Mouse (Mus musculus): ENCODE measurements around the gene Arl15.
"Not testable (repeated sequence)": the region's sequence is repeated elsewhere in the genome, so short reads cannot be mapped to it uniquely, and the experiment has no call there.

The Arl15 gene

DNA sequence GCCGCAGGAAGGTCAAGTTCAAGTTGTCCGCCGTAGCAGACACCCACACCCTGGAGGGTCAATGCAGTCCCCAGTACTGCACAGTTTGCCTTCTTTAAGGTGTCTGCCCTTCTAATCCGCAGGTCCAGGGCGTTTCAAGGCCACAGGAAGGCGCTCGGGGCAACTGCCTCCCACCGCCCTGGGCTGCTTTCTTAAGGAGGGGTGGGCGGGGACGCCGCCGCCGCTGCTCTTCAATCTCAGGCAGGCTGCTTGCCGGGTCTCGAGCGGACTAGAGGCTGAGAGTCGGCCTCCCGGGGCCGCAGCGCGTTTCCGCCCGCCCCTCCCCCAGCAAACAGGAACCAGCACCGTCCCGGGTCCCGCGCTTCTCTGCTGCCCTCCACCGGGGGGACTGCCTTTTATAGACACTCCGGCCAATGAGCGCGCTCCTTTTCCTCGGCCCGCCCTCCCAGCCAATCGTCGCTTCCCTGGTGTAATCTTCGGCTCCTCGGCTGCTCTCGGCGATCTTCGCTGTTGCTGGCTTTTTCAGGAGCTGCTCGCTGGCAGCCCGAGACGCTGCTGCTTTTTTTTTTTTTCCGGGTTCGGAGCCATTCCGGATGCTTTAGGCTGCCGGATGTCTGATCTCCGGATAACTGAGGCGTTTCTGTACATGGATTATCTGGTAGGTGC is at the start of gene Arl15:
TSS of gene Arl15 (plus strand) at position 467 of the 666 bp plus-strand sequence.
- peak; percentile 97 for ATAC-seq (ENCODE audit: low TSS enrichment)

DNA sequence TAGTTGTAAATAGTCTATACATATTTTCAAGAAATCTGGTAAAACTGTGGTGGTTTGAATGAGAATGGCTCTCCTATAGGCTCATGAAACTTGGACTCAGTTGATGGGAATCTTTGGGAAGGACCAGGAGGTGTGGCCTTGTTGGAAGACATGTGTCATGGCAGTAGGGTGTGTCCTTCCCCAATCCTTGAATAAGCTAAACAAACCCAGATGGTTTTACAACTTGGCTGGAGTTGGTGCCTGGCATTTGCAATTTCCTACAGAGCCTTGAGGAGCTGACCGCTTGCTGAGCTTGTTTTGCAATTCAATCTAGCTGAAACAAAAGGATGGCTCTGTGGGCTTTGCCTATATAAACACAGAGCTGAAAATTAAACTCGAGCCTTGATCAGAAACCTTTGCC is 49.0 kb upstream of the Arl15 start:
- no peak for ATAC-seq (ENCODE audit: low TSS enrichment)

DNA sequence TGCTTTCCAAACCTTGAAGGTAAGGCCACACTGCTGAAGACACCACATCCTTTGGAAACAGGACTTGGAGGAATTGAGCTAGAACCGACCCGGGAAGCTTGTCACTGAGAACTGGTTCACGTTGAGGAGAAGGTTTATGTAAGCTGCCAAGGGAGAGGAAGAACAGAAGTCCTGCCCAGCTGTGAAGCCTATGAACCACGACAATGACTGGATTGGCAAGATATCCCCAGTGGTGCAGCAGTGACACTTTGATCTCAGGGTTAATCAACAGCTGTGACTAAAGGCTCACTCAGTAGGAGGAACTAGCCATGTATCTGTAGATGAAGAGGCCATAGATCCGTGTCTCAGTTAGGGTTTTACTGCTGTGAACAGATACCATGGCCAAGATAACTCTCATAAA is 43.5 kb upstream of the Arl15 start:
- no peak for ATAC-seq (ENCODE audit: low TSS enrichment)

DNA sequence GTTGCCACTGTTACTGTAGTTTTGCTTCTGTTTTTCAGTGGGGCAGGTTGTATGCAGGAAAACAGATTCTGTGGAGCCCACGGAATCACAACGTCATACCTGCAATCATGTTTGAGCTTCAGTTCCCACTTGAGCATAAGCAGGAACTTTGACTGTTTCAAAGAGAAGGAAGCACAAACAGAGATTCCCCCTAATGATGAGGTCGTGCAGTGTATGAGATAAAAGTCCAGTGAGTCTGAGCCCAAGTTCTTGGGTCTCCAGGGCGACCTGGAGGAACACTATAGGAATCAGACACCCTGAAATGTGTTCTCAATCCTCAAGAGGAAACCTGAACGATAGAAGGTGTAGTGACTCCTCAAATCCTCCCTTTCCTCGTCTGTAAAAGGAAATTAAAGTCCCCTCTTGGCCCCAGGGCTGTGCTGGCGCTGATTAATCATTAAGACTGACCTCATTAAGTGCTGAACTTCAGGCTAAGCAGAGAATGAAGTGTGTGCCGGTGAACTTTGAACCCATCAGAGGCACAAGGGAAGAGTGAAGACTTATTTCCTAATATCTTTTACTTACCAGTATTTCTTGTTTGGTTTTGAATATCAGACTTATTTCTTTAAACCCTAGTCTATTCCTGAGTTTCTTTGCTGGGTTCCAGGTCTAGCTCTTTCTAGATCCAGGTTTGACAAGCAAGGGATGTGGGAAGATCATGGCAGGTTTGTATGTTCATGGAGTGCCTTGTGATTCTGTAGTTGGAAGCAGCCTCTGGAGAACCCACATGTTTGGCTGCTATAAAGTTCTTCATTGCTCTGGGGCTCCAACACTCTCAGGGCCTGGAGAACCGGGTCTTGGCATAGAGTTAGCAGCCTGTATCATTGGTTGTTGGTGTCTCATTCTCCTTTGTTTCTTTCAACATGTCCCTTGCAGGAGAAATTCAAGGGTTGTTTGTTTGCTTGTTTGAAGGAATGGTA is 39.3 kb upstream of the Arl15 start:
- ATAC-seq (ENCODE audit: low TSS enrichment), result no peak

DNA sequence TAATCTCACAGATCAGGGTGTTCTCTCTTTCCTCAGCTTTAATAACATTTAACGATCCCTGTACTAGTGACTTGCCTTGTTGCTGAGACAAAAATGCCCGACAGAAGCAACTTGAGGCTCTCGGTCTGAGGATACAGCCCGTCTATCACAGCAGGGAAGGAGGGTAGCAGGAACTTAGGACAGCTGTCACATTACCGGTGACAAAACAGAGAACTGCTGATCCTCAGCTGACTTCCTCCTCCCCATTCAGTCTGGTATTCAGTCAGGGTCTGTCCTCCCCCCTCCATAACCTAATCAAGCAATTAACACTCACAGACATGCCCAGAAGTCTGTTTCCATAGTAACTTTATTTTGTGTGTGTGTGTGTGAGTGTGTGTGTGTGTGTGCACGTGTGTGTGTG is 38.5 kb upstream of the Arl15 start:
- no peak for ATAC-seq (ENCODE audit: low TSS enrichment)

DNA sequence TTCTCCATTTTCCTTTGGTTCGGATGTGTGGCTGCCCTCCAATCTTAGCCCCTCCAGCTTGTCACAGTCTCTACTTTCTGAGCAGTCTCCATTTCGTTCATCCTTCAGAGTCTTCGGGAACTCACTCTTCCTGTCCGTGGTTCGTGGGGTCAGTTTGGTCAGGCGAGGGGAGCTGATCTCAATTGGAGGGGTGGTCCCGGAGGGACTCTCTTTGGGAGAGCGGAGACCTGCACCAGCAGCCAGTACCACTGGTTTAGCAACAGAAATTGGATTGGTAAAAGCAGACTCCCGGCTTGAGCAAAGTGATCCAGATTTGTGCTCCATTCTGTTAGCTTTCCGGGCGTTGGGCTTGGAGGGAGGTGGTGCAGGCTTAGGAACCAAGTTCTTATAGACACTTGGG is 32.6 kb upstream of the Arl15 start:
- no peak for ATAC-seq (ENCODE audit: low TSS enrichment)

DNA sequence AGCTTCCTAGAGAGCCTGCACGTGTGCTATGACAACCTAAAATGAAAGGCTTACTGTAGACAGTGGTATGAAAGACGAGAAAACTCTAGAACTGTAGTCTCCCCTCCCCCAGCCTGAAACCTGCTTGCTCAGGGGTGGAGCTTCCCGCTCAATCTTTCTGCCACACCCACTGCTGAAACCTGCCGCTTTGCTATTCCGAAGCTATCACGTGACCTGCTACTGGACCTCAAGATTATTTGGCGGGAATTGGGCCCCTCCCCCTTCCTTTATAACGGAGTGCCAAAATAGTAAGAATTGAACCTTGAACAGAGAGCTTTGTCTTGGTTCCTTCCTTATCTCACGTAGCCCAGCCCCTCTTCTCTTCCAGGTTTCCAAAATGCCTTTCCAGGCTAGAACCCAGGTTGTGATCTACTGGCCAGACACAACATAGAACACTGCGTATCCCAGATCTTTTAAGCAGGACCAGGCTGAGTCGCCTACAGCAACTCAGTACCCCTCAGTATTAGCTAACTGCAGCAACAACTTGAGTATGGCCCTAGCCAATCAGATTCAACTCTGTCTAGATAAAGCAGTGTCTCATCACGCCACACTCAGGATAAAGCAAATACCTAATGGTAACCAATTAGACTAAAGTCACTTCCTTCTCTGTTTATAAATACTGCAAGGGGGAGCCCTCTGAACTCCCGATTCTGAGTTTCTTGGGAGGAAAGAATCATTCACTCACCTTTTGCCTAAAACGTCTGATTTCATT is 31.4 kb upstream of the Arl15 start:
- no peak for ATAC-seq (ENCODE audit: low TSS enrichment)

DNA sequence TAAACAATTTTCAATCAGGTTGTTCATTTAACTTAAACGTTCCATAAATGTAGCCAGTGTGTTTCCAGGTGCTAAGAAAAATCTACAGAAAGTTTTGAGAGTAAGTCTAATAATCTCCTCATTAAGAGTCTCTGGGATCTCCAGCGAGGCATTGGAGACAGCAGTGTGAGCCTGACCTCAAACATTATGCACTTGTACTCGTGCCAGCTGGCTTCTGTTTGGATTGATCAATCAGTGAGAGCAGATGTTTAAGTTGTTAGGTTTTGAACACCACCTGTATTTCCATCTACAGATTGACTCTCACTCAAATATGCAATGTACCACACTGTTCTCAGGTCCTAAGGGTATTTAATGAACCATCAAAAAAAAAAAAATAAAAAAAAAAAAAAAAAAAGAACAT is 28.9 kb upstream of the Arl15 start:
- no peak for ATAC-seq (ENCODE audit: low TSS enrichment)

DNA sequence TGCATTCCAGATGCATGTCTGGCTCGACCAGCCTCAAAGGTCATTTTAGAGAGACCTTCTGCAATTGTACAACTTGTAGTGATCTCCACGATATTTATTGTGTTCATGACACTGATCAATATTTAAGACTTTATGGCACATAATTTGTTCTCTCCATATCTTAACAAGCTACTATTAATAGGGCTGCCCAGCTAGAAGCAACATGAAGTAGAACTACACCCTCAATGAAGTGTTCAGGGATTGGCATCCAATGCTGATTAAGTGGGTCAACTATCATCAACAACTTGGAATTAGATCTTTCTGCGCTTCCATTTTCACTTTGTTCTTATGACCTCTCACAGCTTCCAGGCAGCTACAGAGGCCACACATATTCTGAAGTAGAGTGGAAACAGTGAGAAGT is 24.5 kb upstream of the Arl15 start:
- no peak for ATAC-seq (ENCODE audit: low TSS enrichment)

DNA sequence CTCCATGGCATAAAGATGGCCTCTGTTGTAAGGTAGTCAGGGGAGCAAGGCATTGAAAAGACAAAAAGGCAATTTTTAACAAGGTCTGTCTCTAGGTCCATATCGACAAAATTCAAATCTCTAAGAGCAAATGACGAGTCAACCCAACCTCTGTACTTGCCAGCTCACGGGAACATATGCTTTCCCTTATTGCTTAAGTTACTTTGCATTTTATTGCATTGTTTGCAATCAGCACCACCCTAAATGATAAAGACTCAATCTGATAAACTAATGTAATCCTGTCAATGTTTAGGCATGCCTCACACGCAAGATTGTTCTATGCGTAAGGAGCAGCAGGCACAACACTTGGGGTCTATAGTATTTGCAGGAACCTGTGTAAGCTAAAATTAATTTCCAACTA is 24.0 kb upstream of the Arl15 start:
- ATAC-seq (ENCODE audit: low TSS enrichment), result no peak

DNA sequence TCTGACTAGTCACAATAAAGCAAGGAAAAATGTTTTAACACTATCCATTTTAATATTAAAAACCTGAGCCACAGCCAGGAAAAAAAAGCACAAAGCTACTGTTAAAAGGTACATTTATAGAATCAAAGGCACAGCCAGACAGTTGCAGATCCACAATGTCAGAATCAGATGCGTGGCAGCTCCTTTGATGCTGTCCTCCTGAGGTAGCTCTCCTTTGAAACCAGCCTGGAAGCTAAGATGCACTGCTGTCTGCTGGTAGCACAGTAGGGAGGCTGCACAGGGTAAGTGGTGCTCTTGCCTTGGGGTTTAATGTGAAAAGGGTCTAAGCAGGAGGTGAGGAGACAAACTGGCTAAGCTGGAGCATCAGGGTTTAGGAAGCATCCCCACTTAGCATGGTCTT is 23.0 kb upstream of the Arl15 start:
- no peak for ATAC-seq (ENCODE audit: low TSS enrichment)

DNA sequence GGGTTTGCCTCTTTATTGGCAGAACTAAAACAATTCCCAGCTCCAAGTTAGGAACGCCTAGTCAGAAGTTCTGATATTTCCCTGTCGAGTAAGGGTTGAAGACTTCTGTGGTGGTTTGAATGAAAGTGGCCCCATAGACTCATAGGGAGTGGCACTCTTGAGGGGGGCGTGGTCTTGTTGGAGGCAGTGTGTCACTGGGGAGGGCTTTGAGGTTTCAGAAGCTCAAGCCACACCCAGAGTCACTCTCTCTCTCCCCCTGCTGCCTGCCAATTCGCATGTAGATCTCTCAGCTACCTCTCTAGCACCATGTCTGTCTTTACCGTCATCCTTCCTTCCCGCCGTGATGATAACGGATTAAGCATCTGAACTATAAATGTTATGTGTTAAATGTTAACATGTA is 19.5 kb upstream of the Arl15 start:
- ATAC-seq (ENCODE audit: low TSS enrichment), result no peak

DNA sequence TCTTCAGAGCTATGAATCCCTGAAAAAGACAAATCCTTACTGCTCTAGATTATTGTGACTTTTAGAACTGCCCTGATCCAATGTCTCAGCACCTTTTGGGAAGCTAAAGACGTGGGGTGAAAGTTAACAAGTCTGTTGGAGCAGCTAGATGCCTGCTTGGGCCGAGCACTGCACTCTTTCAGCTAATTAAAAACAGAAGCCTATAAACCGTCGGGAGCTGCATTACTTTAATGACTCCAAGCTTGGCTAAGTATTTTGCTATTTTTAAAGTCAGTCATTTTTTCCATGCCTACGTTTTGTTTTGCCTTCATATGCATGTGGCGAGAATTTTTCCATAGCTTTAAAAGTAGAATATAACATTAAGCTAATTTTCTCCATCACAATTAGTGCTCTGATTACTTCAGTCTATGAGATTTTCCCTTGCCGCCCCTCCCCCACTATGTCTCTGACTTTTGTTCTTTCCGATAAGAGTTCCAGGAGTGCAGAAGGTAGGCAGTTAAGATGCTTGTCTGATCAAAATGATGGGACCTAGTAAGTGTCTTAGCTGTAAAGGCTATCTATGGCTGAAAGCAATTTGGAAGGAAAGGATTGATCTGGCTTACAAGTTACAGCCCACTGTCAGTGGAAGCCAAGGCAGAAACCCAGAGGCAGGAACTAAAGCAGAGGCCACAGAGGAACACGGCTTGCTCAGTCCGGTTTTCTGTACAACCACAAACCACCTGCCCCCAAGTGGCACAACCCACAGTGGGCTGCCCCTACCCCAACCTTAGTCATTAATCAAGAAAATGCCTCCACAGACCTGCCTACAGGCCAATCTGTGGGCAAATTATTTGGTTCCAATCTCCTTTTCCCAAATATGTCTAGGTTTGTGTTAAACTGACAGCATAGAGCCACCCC is 18.8 kb upstream of the Arl15 start:
- no peak for ATAC-seq (ENCODE audit: low TSS enrichment)

DNA sequence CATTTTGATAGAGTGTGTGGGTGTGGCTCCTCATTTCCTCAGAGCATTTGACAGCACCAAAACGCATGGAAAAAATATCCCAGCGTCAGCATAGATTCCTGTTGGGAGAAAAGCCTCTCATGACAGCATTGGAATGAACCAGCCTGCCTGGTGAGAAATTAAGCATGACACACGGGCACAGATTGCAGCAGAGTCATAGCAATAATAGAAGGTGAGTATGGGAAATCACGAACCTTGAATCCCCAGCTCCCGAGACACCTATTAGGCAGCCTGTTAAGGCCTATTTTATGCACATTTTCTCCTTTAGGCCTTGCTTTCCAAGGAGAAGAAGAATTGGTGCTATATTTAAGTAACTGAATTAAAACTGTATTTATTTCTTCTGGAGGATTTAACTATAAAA is 8.5 kb upstream of the Arl15 start:
- ATAC-seq (ENCODE audit: low TSS enrichment), result no peak

DNA sequence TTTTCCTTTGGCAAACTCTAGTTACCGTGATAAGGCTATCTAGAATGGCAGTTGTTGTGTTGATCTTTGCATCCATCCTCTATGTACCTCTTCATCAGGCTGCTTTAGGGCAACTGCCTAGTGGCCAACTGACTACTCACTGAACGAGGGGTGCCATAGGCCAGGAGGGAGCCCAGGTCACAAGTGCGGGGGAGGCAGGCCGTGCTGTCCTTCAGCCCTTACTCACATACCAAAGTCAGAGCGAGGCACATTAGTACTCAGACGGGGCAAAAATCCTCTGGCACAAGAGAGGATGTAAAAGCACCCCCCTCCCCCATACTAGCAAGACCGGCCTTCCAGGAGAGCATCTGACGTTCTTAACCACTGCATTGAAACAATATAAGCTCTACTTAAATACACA is 7.2 kb upstream of the Arl15 start:
- no peak for ATAC-seq (ENCODE audit: low TSS enrichment)

DNA sequence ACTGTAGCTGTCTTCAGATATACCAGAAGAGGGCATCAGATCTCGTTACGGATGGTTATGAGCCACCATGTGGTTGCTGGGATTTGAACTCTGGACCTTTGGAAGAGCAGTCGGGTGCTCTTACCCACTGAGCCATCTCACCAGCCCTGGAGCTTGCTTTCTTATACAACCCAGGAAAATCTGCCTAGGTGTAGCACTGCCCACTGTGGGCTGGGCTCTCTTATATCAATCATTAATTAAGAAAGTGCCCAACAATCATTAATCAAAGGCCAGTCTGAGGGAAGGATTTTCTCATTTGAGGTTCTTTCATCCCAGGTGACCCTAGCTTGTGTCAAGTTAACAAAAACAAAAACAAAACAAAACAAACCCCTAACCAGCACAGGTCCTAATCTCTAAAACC is 4.3 kb upstream of the Arl15 start:
- ATAC-seq (ENCODE audit: low TSS enrichment), result not testable (repeated sequence)

DNA sequence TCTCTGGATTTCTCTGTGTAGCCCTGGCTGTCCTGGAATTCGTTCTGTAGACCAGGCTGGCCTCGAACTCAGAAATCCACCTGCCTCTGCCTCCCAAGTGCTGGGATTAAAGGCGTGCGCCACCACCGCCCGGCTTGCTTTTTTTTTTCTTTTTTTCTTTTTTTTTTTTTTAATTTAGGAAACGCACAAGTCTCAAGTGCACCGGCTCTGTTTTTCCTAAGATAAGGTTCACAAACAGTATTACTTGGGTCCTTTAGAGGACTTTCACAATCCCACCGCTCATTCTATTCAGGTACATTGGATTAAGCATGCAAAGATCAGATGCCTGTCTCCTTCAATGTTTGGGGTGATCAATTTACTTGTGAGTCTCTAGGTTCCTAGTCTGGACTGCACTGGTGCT is 668 bp upstream of the Arl15 start:
- ATAC-seq (ENCODE audit: low TSS enrichment), result no peak; the same call in 1 of the 2 replicates

DNA sequence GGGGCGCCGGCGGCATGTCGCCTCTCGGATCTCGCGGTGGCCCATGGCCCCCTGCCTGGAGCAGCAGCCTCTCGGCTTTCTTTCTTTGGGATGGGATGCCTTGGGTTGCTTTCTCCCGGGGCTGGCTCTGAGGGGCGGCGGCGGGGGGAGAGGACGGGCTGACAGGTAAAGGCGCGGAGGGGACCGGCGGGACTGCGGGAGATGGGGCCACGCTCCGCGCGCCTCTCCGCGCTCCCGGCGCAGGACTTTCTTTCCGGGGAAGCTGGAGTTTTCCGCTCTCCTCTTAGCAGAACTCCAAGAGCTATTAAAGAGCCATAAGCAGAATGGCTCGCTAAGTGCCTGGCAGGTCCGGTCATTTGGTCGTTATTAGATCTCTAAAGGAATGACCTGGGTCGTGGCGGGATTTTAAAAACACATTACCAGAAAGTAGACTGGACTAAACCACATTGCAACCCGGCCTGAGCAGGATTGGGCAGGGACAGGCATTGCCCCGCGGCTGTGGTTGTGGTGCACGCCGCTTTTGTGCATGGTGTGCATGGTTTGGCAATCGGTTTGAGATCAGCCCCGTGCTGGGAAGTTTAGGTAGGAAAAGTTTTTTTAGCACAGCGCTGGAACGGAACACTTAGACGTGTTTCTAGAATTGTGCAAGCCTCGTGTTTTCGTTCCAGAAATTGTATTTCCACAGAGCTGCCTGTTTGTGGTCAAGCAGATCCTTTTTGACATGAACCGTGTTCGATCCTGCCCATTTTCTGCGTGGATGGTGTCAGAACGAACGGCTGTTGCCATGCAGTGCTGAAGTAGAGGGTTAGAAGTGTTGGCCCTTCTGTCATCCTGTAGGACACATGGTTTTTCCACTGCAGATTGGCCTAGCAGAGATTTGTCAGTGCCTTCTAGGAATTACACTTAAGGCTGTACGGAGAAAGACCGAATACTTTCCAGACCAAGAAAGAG is 675 bp downstream of the Arl15 start:
- ATAC-seq (ENCODE audit: low TSS enrichment), result peak; percentile 68

DNA sequence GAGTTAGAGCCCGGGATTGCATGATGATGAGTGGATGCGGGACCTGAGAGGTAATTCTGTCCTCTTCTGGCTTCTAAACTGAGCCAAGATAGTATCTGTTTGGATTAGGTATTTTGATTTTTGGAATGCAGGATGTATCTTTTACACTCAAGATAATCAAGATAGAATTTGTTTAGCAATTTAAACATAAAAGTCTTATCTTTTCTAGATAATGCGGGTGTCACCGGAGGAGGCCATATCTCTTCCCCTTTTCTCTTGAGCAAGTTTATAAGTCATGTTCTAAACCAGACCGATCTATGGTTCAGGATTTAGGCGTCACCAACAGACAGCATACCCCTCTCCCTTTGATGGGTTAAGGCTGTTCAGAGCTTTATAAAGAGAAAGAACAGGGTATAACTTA is 3.1 kb downstream of the Arl15 start:
- ATAC-seq (ENCODE audit: low TSS enrichment), result no peak

DNA sequence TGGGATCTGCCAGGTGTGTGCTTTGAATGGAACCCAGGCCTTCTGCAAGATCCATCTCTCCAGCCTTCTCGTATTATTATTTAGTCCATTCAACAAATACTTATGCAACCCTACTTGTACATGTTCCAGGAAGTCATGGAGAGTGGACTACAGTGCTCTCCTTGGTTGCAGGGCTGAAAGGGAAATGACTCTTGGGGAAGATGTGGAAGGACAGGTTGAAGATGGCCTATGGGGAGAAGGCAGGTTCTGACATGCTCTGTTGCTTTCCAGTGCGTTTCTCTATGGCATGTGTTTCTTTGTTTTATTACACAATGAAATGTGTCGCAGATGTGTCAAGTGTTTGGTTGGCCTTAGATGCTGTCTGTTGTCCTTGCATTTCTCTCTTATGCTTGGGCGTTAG is 5.1 kb downstream of the Arl15 start:
- ATAC-seq (ENCODE audit: low TSS enrichment), result no peak
